Mouse (Mus musculus): Measurements from ENCODE around the gene Ranbp2. TPM values are rescaled to one million over a fixed set of nuclear protein-coding genes. Genes with fewer than 3 reads are reported as not detected.

Gene Ranbp2
- polyA plus RNA-seq, 1 experiment from 2014 or later: 14.1 TPM

GRCm38 (mm10) chr10:58418290-58418971 is 28.3 kb upstream of the Ranbp2 start:
- Histone ChIP-seq H3K4me1 (ENCODE audit: control insufficient read depth, insufficient read depth, low read depth, low read length) (no peaks in the 10 kb centered on the region), H3K4me3 (ENCODE audit: low read length) (no peak overlapping the region), H3K4me2 (ENCODE audit: low read length) (no peak overlapping the region), H3K36me3 (ENCODE audit: control insufficient read depth, insufficient read depth, low read length) (peaks cover 5% of the 10 kb centered on the region; the same call in 1 of the 2 replicates), H3K27me3 (replicated peaks; ENCODE audit: control insufficient read depth, insufficient read depth, low read length) (no peaks in the 10 kb centered on the region), H3K27ac (ENCODE audit: low read depth, low read length) (no peak overlapping the region), H3K9ac (ENCODE audit: low read depth, low read length) (no peak overlapping the region), H3K9me3 (ENCODE audit: control insufficient read depth, low read length) (no peaks in the 10 kb centered on the region)
- WGBS: 89% methylated on average over 10 of the region's 10 CpGs
- no peak for ATAC-seq

- Histone ChIP-seq H3K27me3 (replicated peaks; ENCODE audit: control insufficient read depth, insufficient read depth, low read length) (no peaks in the 10 kb centered on the region), H3K9me3 (ENCODE audit: control insufficient read depth, low read length) (no peaks in the 10 kb centered on the region), H3K4me2 (ENCODE audit: low read length) (no peak overlapping the region), H3K27ac (ENCODE audit: low read depth, low read length) (no peak overlapping the region), H3K36me3 (ENCODE audit: control insufficient read depth, insufficient read depth, low read length) (peaks cover 8% of the 10 kb centered on the region; the same call in 1 of the 2 replicates), H3K9ac (ENCODE audit: low read depth, low read length) (no peak overlapping the region), H3K4me1 (ENCODE audit: control insufficient read depth, insufficient read depth, low read depth, low read length) (no peaks in the 10 kb centered on the region), H3K4me3 (ENCODE audit: low read length) (no peak overlapping the region)
- no peak for ATAC-seq
- WGBS: 97% methylated on average over 2 of the region's 2 CpGs
These were observed 18.8 kb upstream of the Ranbp2 start for GRCm38 (mm10) chr10:58427930-58428329.

- Histone ChIP-seq H3K4me1 (ENCODE audit: control insufficient read depth, insufficient read depth, low read depth, low read length) (peaks cover 9% of the 10 kb centered on the region), H3K9me3 (ENCODE audit: control insufficient read depth, low read length) (no peaks in the 10 kb centered on the region), H3K36me3 (ENCODE audit: control insufficient read depth, insufficient read depth, low read length) (no peaks in the 10 kb centered on the region), H3K9ac (ENCODE audit: low read depth, low read length) (peak overlapping the region; percentile 78), H3K4me2 (ENCODE audit: low read length) (peak overlapping the region; percentile 83), H3K27me3 (replicated peaks; ENCODE audit: control insufficient read depth, insufficient read depth, low read length) (no peaks in the 10 kb centered on the region), H3K4me3 (ENCODE audit: low read length) (peak overlapping the region; percentile 100), H3K27ac (ENCODE audit: low read depth, low read length) (peak overlapping the region; percentile 92)
- WGBS: 19% methylated on average over 9 of the region's 9 CpGs
- 0 out of 2 replicates have a peak, but pooled peaks have one; percentile 5 for ATAC-seq
These were observed 870 bp upstream of the Ranbp2 start for GRCm38 (mm10) chr10:58445850-58446249.

GRCm38 (mm10) chr10:58447280-58447781 is 611 bp downstream of the Ranbp2 start:
- H3K4me2 ChIP-seq (ENCODE audit: low read length): peak overlapping the region; percentile 66
- H3K4me3 ChIP-seq (ENCODE audit: low read length): peak overlapping the region; percentile 100
- H3K27me3 ChIP-seq (replicated peaks; ENCODE audit: control insufficient read depth, insufficient read depth, low read length): no peaks in the 10 kb centered on the region
- no peak for ATAC-seq
- peak overlapping the region; percentile 96 for H3K27ac ChIP-seq (ENCODE audit: low read depth, low read length)
- peak overlapping the region; percentile 94 for H3K9ac ChIP-seq (ENCODE audit: low read depth, low read length)
- H3K4me1 ChIP-seq (ENCODE audit: control insufficient read depth, insufficient read depth, low read depth, low read length): peaks cover 9% of the 10 kb centered on the region
- H3K36me3 ChIP-seq (ENCODE audit: control insufficient read depth, insufficient read depth, low read length): 0 out of 2 replicates have a peak, but pooled peaks cover 2% of the 10 kb centered on the region
- under 1% methylated on average over 30 of the region's 32 CpGs for WGBS
- H3K9me3 ChIP-seq (ENCODE audit: control insufficient read depth, low read length): no peaks in the 10 kb centered on the region

- ATAC-seq: no peak
- Histone ChIP-seq H3K4me1 (ENCODE audit: control insufficient read depth, insufficient read depth, low read depth, low read length) (peaks cover 3% of the 10 kb centered on the region), H3K9me3 (ENCODE audit: control insufficient read depth, low read length) (no peaks in the 10 kb centered on the region), H3K27me3 (replicated peaks; ENCODE audit: control insufficient read depth, insufficient read depth, low read length) (no peaks in the 10 kb centered on the region), H3K9ac (ENCODE audit: low read depth, low read length) (no peak overlapping the region), H3K27ac (ENCODE audit: low read depth, low read length) (no peak overlapping the region), H3K4me3 (ENCODE audit: low read length) (no peak overlapping the region), H3K4me2 (ENCODE audit: low read length) (no peak overlapping the region), H3K36me3 (ENCODE audit: control insufficient read depth, insufficient read depth, low read length) (peaks cover 24% of the 10 kb centered on the region)
These were observed 4.9 kb downstream of the Ranbp2 start for GRCm38 (mm10) chr10:58451575-58451974.

- no peaks in the 10 kb centered on the region for H3K9me3 ChIP-seq (ENCODE audit: control insufficient read depth, low read length)
- H3K4me2 ChIP-seq (ENCODE audit: low read length): no peak overlapping the region
- 94% methylated on average over 1 of the region's 1 CpGs for WGBS
- no peak overlapping the region for H3K27ac ChIP-seq (ENCODE audit: low read depth, low read length)
- peaks cover 3% of the 10 kb centered on the region for H3K4me1 ChIP-seq (ENCODE audit: control insufficient read depth, insufficient read depth, low read depth, low read length)
- no peak overlapping the region for H3K9ac ChIP-seq (ENCODE audit: low read depth, low read length)
- peaks cover 26% of the 10 kb centered on the region for H3K36me3 ChIP-seq (ENCODE audit: control insufficient read depth, insufficient read depth, low read length)
- ATAC-seq: no peak
- no peak overlapping the region for H3K4me3 ChIP-seq (ENCODE audit: low read length)
- H3K27me3 ChIP-seq (replicated peaks; ENCODE audit: control insufficient read depth, insufficient read depth, low read length): no peaks in the 10 kb centered on the region
These were observed 5.5 kb downstream of the Ranbp2 start for GRCm38 (mm10) chr10:58452185-58452584.

- Histone ChIP-seq H3K27ac (ENCODE audit: low read depth, low read length) (no peak overlapping the region), H3K9ac (ENCODE audit: low read depth, low read length) (no peak overlapping the region), H3K36me3 (ENCODE audit: control insufficient read depth, insufficient read depth, low read length) (peaks cover 30% of the 10 kb centered on the region), H3K4me1 (ENCODE audit: control insufficient read depth, insufficient read depth, low read depth, low read length) (no peaks in the 10 kb centered on the region), H3K9me3 (ENCODE audit: control insufficient read depth, low read length) (no peaks in the 10 kb centered on the region), H3K27me3 (replicated peaks; ENCODE audit: control insufficient read depth, insufficient read depth, low read length) (no peaks in the 10 kb centered on the region), H3K4me2 (ENCODE audit: low read length) (no peak overlapping the region), H3K4me3 (ENCODE audit: low read length) (no peak overlapping the region)
- ATAC-seq: no peak
- 100% methylated on average over 1 of the region's 1 CpGs for whole genome bisulfite sequencing
These were observed 13.2 kb downstream of the Ranbp2 start for GRCm38 (mm10) chr10:58459896-58460295.

GRCm38 (mm10) chr10:58477086-58477755 is 30.5 kb downstream of the Ranbp2 start:
- 82% methylated on average over 5 of the region's 5 CpGs for WGBS
- Histone ChIP-seq H3K27ac (ENCODE audit: low read depth, low read length) (no peak overlapping the region), H3K27me3 (replicated peaks; ENCODE audit: control insufficient read depth, insufficient read depth, low read length) (no peaks in the 10 kb centered on the region), H3K36me3 (ENCODE audit: control insufficient read depth, insufficient read depth, low read length) (peaks cover 30% of the 10 kb centered on the region), H3K4me3 (ENCODE audit: low read length) (no peak overlapping the region), H3K9ac (ENCODE audit: low read depth, low read length) (no peak overlapping the region), H3K9me3 (ENCODE audit: control insufficient read depth, low read length) (no peaks in the 10 kb centered on the region), H3K4me2 (ENCODE audit: low read length) (no peak overlapping the region), H3K4me1 (ENCODE audit: control insufficient read depth, insufficient read depth, low read depth, low read length) (no peaks in the 10 kb centered on the region)
- ATAC-seq: no peak

GRCm38 (mm10) chr10:58478071-58478578 is 31.4 kb downstream of the Ranbp2 start:
- Histone ChIP-seq H3K36me3 (ENCODE audit: control insufficient read depth, insufficient read depth, low read length) (peaks cover 33% of the 10 kb centered on the region), H3K9ac (ENCODE audit: low read depth, low read length) (no peak overlapping the region), H3K4me2 (ENCODE audit: low read length) (no peak overlapping the region), H3K4me3 (ENCODE audit: low read length) (no peak overlapping the region), H3K4me1 (ENCODE audit: control insufficient read depth, insufficient read depth, low read depth, low read length) (no peaks in the 10 kb centered on the region), H3K27me3 (replicated peaks; ENCODE audit: control insufficient read depth, insufficient read depth, low read length) (no peaks in the 10 kb centered on the region), H3K9me3 (ENCODE audit: control insufficient read depth, low read length) (no peaks in the 10 kb centered on the region), H3K27ac (ENCODE audit: low read depth, low read length) (no peak overlapping the region)
- ATAC-seq: no peak
- WGBS: 100% methylated on average over 2 of the region's 2 CpGs
